Mouse (Mus musculus) liver, embryonic 12.5 days (tissue): Measurements from ENCODE around the gene Aars2. TPM values are rescaled to one million over a fixed set of nuclear protein-coding genes. Genes with fewer than 3 reads are reported as not detected.
A peak's percentile ranks its signal among the peaks of the same experiment; 100 is the strongest.

Experiments used
- ATAC-seq: fragments of 200-750 bp; cut with Nextera tagmentation; 2 replicates; pipeline ENCODE4 v1.8.0; 2017; ENCODE audit warnings: moderate number of reproducible peaks, mild to moderate bottlenecking, moderate library complexity
- H3K27ac ChIP-seq: fragments of 300-500 bp; sonication (generic); 2 replicates; pipeline ENCODE4 v1.5.1; 2016; ENCODE audit warnings: mild to moderate bottlenecking
- H3K27me3 ChIP-seq: fragments of 300-500 bp; sonication (generic); replicated peaks from 2 replicates; pipeline ENCODE4 v1.6.1; 2016; ENCODE audit warnings: mild to moderate bottlenecking, moderate library complexity
- H3K36me3 ChIP-seq: fragments of 300-500 bp; sonication (generic); 2 replicates; pipeline ENCODE4 v1.6.1; 2016; ENCODE audit warnings: mild to moderate bottlenecking, moderate library complexity
- H3K4me1 ChIP-seq: fragments of 300-500 bp; sonication (generic); 2 replicates; pipeline ENCODE4 v1.6.1; 2016
- H3K4me2 ChIP-seq: fragments of 300-500 bp; sonication (generic); 2 replicates; pipeline ENCODE4 v1.6.1; 2016; ENCODE audit warnings: mild to moderate bottlenecking, moderate library complexity
- H3K4me3 ChIP-seq: fragments of 300-500 bp; sonication (generic); 2 replicates; pipeline ENCODE4 v1.5.1; 2016; ENCODE audit warnings: mild to moderate bottlenecking, moderate library complexity
- H3K9ac ChIP-seq: fragments of 300-500 bp; sonication (generic); 2 replicates; pipeline ENCODE4 v1.6.1; 2016; ENCODE audit warnings: mild to moderate bottlenecking, moderate library complexity
- H3K9me3 ChIP-seq: fragments of 300-500 bp; sonication (generic); replicated peaks from 2 replicates; pipeline ENCODE4 v1.6.1; 2016; ENCODE audit warnings: mild to moderate bottlenecking, moderate library complexity
- WGBS: fragments of 180-500 bp; shearing (Covaris S2); methylation state at CpG from one replicate; pipeline ENCODE4 v1.1.7; 2016; ENCODE audit not compliant: insufficient replicate concordance; 5-methylcytosine and 5-hydroxymethylcytosine counted together
- polyA plus RNA-seq: library from polyadenylated mRNA; unstranded; fragments of >200 nt; fragmentation: Nextera tagmentation; extraction: Ambion mirVana; gene quantifications from 2 replicates; pipeline ENCODE4 v1.2.1, GENCODE M21; 2016

The Aars2 gene
- polyA plus RNA-seq, 1 experiment from 2014 or later: 13.6 TPM

DNA sequence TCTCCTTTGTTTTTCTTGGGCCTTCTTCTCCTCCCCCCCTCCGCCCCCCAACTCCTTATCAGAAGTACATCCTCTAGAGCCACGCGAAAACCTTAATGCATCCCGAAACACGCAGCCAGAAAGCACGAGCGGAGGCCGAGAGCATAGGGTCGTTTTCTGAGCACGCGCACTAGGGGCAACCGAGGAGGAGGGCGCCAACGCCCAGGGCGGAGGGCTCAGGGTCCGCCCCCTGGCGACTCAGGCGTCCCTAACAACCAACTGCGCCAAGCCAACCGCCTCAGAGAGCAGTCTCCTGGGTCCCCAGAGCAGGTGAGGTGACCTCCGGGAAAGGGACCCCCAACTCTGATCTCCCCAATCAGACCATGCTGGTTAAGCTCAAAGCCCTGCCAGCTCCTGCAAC, 16.6 kb downstream of the Aars2 start, which contains the start of gene Tcte1:
TSS of gene Tcte1 (plus strand) at position 172 of the 400 bp plus-strand sequence.
- H3K4me3 ChIP-seq: peak within 1 kb of the TSS; percentile 28

DNA sequence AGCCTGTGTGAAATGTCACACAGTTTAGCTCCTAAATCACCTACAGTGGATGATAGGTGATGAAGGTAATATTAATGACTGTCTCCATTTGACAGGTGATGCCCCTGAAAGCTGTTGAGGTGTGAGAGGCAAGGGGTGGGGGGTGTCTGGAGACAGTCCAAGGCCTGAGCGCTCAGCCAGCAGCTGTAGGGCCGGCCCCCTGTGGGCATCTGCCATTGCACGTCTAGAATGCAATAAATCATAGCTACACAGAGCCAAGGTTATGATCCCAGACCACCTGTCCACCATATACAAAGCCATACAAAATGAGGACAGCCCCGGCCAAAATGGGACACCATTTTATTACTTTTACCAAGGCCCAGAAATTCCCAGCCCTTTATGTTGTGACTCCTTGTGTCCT, 18.3 kb downstream of the Aars2 start:
- H3K4me1 ChIP-seq: peaks cover 12% of the 10 kb centered on the region
- H3K27ac ChIP-seq: no peak overlapping the region
- H3K9me3 ChIP-seq: no peaks in the 10 kb centered on the region
- peaks cover 65% of the 10 kb centered on the region for H3K27me3 ChIP-seq
- 61% methylated on average over 4 of the region's 4 CpGs for WGBS
- peaks cover 11% of the 10 kb centered on the region for H3K36me3 ChIP-seq
- no peak for ATAC-seq
- no peak overlapping the region for H3K9ac ChIP-seq
- H3K4me3 ChIP-seq: no peak overlapping the region
- H3K4me2 ChIP-seq: no peak overlapping the region

More for the DNA sequence above, 16.6 kb downstream of the Aars2 start, which contains the start of gene Tcte1:
- peaks cover 12% of the 10 kb centered on the region for H3K4me1 ChIP-seq
- peaks cover 26% of the 10 kb centered on the region for H3K36me3 ChIP-seq
- H3K9me3 ChIP-seq: no peaks in the 10 kb centered on the region
- peaks cover 50% of the 10 kb centered on the region for H3K27me3 ChIP-seq
- peak within 1 kb of the TSS; percentile 65 for H3K4me2 ChIP-seq
- ATAC-seq: no peak
- 0 out of 2 replicates have a peak within 1 kb of the TSS, but pooled peaks have one; percentile 3 for H3K9ac ChIP-seq
- 2% methylated on average over 21 of the region's 21 CpGs for WGBS
- H3K27ac ChIP-seq: no peak within 1 kb of the TSS

DNA sequence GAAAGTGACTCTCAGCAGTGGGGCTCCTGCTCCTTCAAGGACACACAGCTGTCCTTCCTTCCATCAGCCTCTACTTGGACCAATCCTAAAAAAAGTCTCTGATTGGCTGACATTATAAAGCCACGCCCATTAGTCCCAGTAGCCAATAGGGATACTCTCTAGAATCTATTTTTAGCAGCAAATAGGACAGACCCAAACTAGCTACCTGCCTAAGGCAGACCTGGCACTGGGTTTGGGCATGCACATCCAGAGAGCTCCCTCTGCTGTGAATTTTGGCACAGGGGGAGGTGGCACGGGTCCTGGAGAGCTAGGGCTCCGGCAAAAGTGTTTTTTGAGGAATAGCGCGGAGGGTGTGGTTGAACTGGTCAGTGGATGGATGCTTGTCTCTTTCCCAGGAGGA, 19.9 kb downstream of the Aars2 start:
- ATAC-seq: no peak
- peaks cover 80% of the 10 kb centered on the region for H3K27me3 ChIP-seq

DNA sequence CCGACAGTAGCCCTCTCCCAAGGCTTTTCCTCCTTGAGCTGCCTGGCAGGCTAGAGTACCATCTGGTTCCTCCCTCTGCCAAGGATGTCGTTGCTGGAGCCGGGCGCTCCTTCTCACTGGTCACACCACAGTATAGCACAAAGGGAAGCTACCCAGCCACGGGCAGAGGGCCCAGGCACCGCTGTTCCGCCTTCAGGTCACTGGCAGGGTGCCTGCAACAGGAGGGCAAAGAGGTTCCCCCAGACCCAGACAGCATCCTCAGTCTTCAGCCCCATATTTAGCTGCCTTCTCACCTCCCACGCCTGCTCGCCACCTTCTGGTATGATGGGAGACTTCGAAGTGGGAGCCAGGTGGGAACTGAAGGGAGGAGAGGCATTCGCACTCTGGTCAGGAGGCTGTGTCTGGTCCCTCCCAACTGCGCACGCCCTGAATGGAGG, 23.7 kb downstream of the Aars2 start:
- H3K27me3 ChIP-seq: peaks cover 94% of the 10 kb centered on the region
- H3K27ac ChIP-seq: no peak overlapping the region
- ATAC-seq: no peak

More for the DNA sequence above, 19.9 kb downstream of the Aars2 start:
- peaks cover 12% of the 10 kb centered on the region for H3K4me1 ChIP-seq
- no peaks in the 10 kb centered on the region for H3K36me3 ChIP-seq
- no peak overlapping the region for H3K4me2 ChIP-seq
- H3K9ac ChIP-seq: no peak overlapping the region
- H3K4me3 ChIP-seq: no peak overlapping the region
- no peak overlapping the region for H3K27ac ChIP-seq
- 35% methylated on average over 5 of the region's 5 CpGs for WGBS
- no peaks in the 10 kb centered on the region for H3K9me3 ChIP-seq

GRCm38 (mm10) chr17:45532896-45533295, 26.3 kb downstream of the Aars2 start:
- H3K27me3 ChIP-seq: peaks cover 93% of the 10 kb centered on the region
- no peaks in the 10 kb centered on the region for H3K36me3 ChIP-seq
- ATAC-seq: no peak
- no peaks in the 10 kb centered on the region for H3K4me1 ChIP-seq
- H3K9ac ChIP-seq: no peak overlapping the region
- no peak overlapping the region for H3K4me3 ChIP-seq
- H3K27ac ChIP-seq: no peak overlapping the region
- no peak overlapping the region for H3K4me2 ChIP-seq
- 31% methylated on average over 15 of the region's 15 CpGs for WGBS
- no peaks in the 10 kb centered on the region for H3K9me3 ChIP-seq

More for the DNA sequence above, 23.7 kb downstream of the Aars2 start:
- no peaks in the 10 kb centered on the region for H3K36me3 ChIP-seq
- no peak overlapping the region for H3K4me3 ChIP-seq
- WGBS: 36% methylated on average over 13 of the region's 13 CpGs
- H3K9me3 ChIP-seq: no peaks in the 10 kb centered on the region
- H3K4me1 ChIP-seq: no peaks in the 10 kb centered on the region
- no peak overlapping the region for H3K4me2 ChIP-seq
- H3K9ac ChIP-seq: no peak overlapping the region

GRCm38 (mm10) chr17:45536264-45536663, 29.6 kb downstream of the Aars2 start:
- 14% methylated on average over 5 of the region's 5 CpGs for WGBS
- Histone ChIP-seq H3K36me3 (no peaks in the 10 kb centered on the region), H3K4me2 (no peak overlapping the region), H3K4me1 (no peaks in the 10 kb centered on the region), H3K9ac (no peak overlapping the region), H3K27ac (no peak overlapping the region), H3K4me3 (no peak overlapping the region), H3K27me3 (peaks cover 96% of the 10 kb centered on the region), H3K9me3 (no peaks in the 10 kb centered on the region)
- no peak for ATAC-seq

DNA sequence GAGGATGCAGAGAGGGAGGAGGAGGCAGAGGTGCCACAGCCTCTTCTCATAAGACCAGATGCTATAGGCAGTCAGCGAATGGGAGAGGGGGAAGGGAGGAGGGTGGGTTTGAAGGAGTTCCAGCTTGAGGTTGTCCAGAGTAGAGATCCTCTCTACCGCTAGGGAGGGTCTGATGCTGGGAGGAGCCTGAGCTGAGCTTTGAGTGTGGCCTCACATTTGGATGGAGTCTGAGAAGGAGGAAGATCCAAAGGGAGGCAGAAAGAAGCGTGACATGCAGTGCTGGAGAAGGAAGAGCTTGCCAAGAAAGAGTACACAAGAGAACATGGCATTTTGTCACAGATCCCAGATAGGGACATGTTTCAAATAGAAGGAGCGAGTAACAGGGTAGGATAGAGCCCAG, 31.8 kb downstream of the Aars2 start:
- Histone ChIP-seq H3K4me3 (no peak overlapping the region), H3K4me1 (no peaks in the 10 kb centered on the region), H3K4me2 (no peak overlapping the region), H3K27ac (no peak overlapping the region), H3K27me3 (peaks cover 96% of the 10 kb centered on the region), H3K36me3 (no peaks in the 10 kb centered on the region), H3K9ac (no peak overlapping the region), H3K9me3 (no peaks in the 10 kb centered on the region)
- no peak for ATAC-seq
- 46% methylated on average over 4 of the region's 4 CpGs for WGBS

DNA sequence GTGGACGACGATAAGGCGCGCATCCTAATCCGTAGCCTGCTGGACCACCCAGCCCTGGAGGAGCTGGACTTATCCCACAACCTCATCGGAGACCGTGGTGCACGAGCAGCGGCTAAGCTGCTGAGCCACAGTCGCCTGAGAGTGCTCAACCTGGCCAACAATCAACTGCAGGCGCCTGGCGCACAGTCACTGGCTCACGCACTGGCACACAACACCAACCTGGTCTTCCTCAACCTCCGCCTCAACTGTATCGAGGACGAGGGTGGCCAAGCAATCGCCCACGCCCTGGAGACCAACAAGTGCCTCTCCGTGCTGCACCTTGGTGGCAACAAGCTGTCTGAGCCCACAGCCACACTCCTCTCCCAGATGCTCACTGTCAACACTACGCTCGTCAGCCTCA, 33.0 kb downstream of the Aars2 start:
- ATAC-seq: no peak
- Histone ChIP-seq H3K4me3 (no peak overlapping the region), H3K9me3 (no peaks in the 10 kb centered on the region), H3K27me3 (peaks cover 99% of the 10 kb centered on the region), H3K27ac (no peak overlapping the region), H3K4me1 (no peaks in the 10 kb centered on the region), H3K9ac (no peak overlapping the region), H3K4me2 (no peak overlapping the region), H3K36me3 (no peaks in the 10 kb centered on the region)
- WGBS: 60% methylated on average over 21 of the region's 21 CpGs

GRCm38 (mm10) chr17:45542129-45542528, 35.5 kb downstream of the Aars2 start:
- Histone ChIP-seq H3K9ac (no peak overlapping the region), H3K27ac (no peak overlapping the region), H3K4me3 (no peak overlapping the region), H3K36me3 (no peaks in the 10 kb centered on the region), H3K4me1 (peaks cover 9% of the 10 kb centered on the region; the same call in 1 of the 2 replicates), H3K9me3 (no peaks in the 10 kb centered on the region), H3K4me2 (no peak overlapping the region), H3K27me3 (peaks cover 99% of the 10 kb centered on the region)
- WGBS: 16% methylated on average over 6 of the region's 6 CpGs
- ATAC-seq: no peak

- Histone ChIP-seq H3K9me3 (no peaks in the 10 kb centered on the region), H3K27me3 (peaks cover 100% of the 10 kb centered on the region), H3K4me2 (no peak overlapping the region), H3K9ac (no peak overlapping the region), H3K4me1 (peaks cover 9% of the 10 kb centered on the region; the same call in 1 of the 2 replicates), H3K27ac (no peak overlapping the region), H3K36me3 (no peaks in the 10 kb centered on the region), H3K4me3 (no peak overlapping the region)
- 44% methylated on average over 2 of the region's 2 CpGs for WGBS
- ATAC-seq: no peak
Measured at GRCm38 (mm10) chr17:45542705-45543104, 36.1 kb downstream of the Aars2 start.

GRCm38 (mm10) chr17:45543115-45543514, 36.5 kb downstream of the Aars2 start:
- ATAC-seq: no peak
- WGBS: 39% methylated on average over 1 of the region's 1 CpGs
- H3K4me1 ChIP-seq: peaks cover 9% of the 10 kb centered on the region; the same call in 1 of the 2 replicates
- H3K4me2 ChIP-seq: no peak overlapping the region
- H3K9me3 ChIP-seq: no peaks in the 10 kb centered on the region
- H3K9ac ChIP-seq: no peak overlapping the region
- peaks cover 100% of the 10 kb centered on the region for H3K27me3 ChIP-seq
- no peaks in the 10 kb centered on the region for H3K36me3 ChIP-seq
- H3K27ac ChIP-seq: no peak overlapping the region
- no peak overlapping the region for H3K4me3 ChIP-seq

DNA sequence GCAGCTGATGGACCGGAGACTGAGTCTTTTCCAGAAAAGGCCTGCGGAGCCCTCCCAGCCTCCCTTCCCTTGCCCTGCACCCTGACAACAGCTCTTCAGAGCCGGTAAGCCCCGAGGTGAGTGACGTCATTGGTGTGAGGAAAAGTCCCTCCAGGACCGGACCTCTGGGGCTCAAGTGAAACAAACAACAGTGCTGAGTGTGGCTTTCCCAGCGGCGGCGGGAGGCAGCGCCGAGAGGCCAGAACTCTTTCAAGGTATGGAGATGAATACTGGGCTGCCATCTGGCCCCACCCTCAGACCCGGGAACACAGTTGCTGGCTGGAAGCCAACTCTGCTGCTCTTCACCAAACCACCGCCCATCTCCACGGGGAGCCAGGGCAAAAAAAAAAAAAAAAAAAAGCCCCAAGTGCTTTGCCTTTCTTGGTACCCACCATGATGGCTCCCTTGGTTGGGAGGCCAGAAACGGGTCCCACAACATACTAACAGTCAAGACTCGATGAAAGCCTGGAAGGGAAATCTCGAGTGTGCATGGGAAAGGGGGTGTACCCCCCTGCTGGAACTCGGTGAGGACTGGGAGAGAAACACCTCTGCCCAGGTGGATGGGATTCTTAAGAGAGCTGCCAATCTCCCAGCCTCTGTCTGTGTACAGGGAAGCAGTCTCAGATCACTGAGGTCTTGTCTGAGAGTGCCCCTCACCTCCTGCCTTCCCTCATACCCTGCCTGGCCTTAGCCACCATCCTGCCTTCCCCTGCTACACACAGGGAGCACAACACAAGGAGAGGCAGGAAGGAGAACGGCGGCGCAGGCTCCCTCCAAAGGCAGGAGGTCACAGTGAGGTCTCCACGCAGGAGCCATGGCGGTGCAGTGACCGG, 37.6 kb downstream of the Aars2 start:
- WGBS: 5% methylated on average over 24 of the region's 24 CpGs

More for the DNA sequence above, 37.6 kb downstream of the Aars2 start:
- Histone ChIP-seq H3K4me2 (no peak overlapping the region; the same call in 1 of the 2 replicates), H3K27me3 (peaks cover 100% of the 10 kb centered on the region), H3K4me1 (peaks cover 19% of the 10 kb centered on the region), H3K9me3 (no peaks in the 10 kb centered on the region), H3K4me3 (no peak overlapping the region), H3K36me3 (no peaks in the 10 kb centered on the region), H3K9ac (no peak overlapping the region), H3K27ac (no peak overlapping the region)
- ATAC-seq: no peak
